Mouse (Mus musculus) right cerebral cortex, postnatal 10 days (tissue): ENCODE results near the gene Trpm7.
A peak's percentile ranks its signal among the peaks of the same experiment; 100 is the strongest.
"Not testable (repeated sequence)": the region's sequence is repeated elsewhere in the genome, so short reads cannot be mapped to it uniquely, and the experiment has no call there.

Experiments used
- DNase-seq, 2 experiments: peaks; one replicate each; pipeline ENCODE4 v3.0.0; 2021; ENCODE audit warnings: low spot score in 2 of 2

The Trpm7 gene

DNA sequence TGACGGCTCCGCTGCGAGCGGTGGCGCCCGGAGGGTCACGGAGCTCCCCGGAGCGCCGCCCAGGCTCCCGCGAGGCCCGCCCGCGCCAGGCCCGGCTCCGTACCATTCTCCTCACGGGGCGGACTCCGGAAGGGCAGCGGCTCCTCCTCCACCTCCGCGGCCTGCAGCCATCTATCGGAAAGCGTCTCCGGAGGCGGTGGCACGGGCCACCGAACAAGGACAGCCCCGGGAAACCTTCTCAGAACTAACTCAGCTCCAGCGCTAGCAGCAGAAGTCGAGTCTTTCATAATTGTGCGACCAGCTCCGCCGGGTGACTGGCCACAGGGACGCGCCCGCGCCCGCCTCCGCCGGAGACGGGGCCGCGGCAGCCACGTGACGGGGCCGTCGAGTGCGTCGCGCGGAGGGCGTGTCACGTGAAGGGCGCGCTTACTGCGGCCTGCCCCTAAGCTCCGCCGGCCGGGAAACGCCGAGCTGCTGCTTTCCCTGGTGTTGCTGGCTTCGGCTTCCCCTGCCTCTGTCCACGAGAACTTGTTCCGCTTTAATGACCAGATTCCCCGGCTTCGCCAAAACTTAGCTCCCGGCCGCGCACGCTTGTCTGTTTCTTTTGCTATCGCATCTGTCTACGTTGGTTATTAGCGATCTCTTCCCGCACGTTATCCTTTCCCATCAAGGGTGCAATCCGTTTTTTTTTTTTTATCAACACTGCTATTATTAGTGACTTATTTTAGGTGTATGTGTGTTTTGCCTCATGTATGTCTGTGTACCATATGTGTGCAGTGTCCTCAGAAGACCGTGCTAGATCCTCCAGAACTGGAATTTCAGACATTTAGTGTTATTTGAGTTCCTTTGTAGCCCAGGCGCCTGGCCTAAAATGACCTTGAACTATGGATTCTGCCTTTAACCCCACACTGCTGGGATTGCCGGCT, at the start of gene Trpm7:
Trpm7 (minus strand) TSS at position 360 of the 926 bp plus-strand sequence.
- peak; percentile 95 for DNase-seq

DNA sequence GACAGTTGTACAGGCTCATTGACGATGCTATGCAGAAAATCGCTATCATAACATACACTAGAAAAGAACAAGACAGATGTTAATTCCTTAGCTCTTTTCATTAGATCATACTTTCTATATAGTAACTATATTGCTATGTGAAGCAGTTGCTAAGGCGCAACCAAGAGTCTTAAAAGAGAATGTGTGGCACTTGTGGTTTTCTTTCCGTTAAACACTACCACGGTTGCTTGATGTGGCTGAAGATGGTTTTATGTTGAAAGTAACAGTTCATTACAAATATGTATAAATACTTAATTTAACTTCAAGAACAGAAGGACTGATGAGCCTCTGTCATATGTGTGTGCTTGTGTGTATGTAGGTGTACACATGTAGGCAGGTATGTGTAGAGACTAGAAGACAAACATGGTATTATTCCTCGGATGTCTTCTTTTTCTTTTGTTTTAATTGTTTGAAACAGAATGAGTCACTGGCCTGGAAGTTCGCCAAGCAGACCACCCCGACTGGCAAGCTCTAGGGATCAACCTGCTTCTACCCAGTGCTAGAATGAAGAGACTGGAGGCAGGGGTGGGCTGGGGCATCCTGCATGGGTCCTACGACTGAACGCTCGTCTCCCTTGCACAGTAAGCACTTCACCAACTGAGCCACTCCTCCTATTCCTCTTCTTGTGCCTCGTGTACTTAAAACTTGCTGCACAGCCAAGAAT, 44.5 kb upstream of the Trpm7 start:
- DNase-seq: no peak

DNA sequence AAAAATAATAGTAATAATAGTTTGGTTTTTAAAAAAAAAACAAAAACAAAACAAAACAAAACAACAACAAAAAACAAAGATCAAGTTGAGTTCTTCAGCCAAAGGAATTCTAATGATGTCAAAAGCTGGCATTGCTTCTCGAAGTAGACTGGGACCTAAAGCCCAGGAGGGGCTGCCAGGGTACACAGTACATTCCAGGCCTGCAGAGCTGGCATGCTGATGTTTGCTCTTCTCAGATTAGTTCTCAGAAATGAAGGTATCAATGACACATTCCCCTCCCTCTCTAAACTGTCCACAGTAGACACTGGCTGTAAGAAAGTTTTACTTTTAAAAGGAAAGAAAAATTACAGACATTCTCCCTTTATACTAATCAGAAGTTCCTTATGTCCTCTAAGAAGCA, 40.2 kb upstream of the Trpm7 start:
- no peak for DNase-seq

DNA sequence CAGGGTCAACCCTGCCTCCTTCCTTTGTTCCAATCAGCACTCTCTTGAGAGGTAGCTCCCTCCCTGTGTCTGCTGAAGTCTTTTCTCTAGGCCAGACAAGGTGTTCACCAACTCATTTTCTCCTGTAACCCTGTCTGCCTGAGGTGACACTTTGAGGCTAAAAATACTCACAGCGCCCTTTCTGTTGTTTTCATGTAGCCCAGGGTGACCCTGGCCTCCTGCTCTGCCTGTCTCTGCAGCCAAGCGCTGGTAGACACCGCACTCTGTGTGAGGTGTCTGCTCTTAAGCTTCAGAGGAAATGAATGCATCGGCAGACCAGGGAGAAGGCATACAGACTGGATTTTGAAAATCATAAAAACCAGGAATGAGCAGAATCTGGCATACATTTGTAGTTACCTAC, 38.1 kb upstream of the Trpm7 start:
- DNase-seq: no peak

- no peak for DNase-seq
These were observed 28.1 kb upstream of the Trpm7 start for GRCm38 (mm10) chr2:126904162-126904561.

GRCm38 (mm10) chr2:126897511-126897910, 21.5 kb upstream of the Trpm7 start:
- no peak for DNase-seq

DNA sequence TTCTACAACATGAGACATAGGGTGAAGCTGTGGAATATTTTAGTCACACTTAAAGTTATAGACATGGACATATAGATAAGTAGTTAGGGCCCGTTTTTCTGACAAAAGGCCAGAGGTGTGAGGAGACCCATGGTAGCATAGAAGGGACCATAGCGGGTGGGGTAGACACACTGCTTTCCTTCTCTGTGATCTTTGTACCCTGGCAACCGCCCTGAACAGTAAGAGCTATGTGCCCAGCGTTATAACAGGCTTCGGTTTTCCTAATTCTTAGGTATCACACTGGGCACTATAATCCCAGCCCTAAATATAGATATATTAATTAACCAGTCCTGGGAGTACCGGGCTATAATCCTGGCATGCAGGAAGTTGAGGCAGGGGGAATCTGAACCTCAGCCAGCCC, 20.9 kb upstream of the Trpm7 start:
- no peak for DNase-seq

- no peak for DNase-seq
These were observed 18.2 kb upstream of the Trpm7 start for GRCm38 (mm10) chr2:126894245-126894644.

GRCm38 (mm10) chr2:126892316-126892715, 16.3 kb upstream of the Trpm7 start:
- no peak for DNase-seq

DNA sequence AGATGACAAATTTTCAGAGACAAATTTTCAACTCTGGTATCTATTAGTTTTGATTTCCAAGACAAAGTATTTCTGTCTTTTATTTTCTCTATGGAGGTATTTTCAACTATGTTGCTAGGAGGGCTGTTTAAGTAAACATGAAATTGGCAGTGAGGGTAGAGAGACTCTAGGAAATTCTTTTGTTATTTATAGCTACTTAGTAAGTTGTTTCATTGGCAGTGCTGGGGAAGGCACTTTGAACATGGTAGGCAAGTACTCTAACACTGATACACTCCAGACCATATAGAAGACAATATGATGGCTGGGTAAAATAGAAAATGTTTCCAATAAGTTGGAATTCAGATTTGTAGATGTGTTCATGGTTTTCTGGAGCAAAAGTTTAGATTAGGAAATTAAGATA, 15.7 kb upstream of the Trpm7 start:
- no peak for DNase-seq

GRCm38 (mm10) chr2:126887141-126887540, 11.1 kb upstream of the Trpm7 start:
- no peak for DNase-seq

GRCm38 (mm10) chr2:126885871-126886270, 9.8 kb upstream of the Trpm7 start:
- no peak for DNase-seq

DNA sequence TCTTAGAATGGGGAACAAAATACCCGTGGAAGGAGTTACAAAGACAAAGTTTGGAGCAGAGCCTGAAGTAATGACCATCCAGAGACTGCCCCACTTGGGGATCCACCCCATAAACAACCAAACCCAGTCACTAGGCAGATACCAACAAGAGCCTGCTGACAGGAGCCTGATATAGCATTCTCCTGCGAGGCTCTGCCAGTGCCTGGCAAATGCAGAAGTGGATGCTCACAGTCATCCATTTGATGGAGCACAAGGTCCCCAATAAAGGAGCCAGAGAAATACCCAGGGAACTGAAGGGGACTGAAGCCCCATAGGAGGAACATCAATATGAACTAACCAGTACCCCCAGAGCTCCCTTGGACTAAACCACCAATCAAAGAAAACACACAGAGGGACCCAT, 6.7 kb upstream of the Trpm7 start:
- not testable (repeated sequence) for DNase-seq

GRCm38 (mm10) chr2:126877991-126878390, 2.0 kb upstream of the Trpm7 start:
- no peak for DNase-seq

DNA sequence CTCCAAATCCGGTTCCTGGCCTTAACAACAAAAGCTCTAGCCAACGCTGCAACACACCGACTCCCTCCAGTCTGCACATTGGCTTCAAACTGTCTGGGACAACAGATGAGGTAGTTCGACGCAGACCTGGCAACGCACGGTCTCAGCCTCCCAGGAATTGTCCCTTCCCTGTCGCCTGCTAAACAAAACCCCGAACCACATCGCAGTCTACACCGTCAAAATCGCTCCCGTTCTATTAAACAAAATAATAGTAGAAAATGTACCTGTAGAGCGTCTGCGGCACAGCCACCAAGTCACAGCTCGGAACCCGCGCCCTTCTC, 554 bp downstream of the Trpm7 start:
- DNase-seq: peak; percentile 55 to 57

GRCm38 (mm10) chr2:126874809-126875515, 1.1 kb downstream of the Trpm7 start:
- no peak for DNase-seq

- DNase-seq: no peak
These were observed 9.7 kb downstream of the Trpm7 start for GRCm38 (mm10) chr2:126866301-126866700.

DNA sequence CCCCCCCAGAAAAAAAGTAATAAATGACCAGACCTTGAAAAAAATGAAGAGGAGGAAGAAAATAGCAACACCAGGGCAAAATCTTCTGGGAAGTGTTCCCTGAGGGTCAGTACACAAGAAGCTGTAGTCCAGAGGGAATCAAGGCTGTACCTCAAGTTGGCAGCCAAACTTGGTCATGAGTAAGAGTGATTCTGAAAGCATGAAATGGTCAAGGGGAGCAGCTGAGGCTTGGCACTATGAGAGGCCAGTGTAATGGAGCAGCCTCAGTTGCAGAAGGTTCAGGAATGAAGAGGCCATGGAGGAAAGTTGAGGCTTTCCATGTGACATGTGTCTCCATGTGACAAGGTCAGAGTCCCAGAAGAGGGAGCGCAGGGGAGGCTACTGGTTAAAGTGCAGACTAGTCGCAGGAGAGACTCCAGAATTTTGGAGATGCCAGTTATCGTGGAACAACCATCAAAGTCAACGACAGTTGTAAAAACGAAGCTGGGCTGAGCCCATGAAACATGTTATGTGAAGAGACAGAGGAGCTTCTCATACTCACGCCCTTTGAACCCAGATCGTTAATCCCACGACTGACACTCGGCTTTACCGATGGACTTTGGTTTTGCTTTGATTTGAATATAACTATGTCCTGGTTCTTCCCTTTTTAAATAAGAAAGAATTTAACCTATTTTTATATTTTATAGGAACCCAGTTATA, 10.4 kb downstream of the Trpm7 start:
- no peak for DNase-seq

DNA sequence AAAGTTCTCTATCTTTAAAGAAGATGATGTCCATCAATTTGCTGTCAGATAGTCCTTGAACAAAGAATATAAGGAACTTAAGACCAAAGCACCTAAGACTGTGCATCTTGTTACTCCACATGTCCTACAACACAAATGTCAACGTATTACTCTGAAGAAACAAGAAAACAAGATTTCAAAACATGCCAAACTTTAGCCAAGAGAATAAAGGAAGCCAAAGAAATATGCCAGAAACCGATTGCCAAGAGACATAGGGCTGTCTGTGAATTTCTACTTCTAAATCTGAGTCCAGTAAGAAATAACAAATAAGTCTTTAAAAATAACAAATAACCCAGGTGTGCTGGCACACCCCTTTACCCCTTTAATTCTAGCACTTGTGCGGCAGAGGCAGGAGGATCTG, 11.0 kb downstream of the Trpm7 start:
- no peak for DNase-seq

- DNase-seq: no peak
These were observed 31.3 kb downstream of the Trpm7 start for GRCm38 (mm10) chr2:126844751-126845150.

GRCm38 (mm10) chr2:126838848-126839247, 37.2 kb downstream of the Trpm7 start:
- no peak for DNase-seq

- DNase-seq: no peak
These were observed 58.6 kb downstream of the Trpm7 start for GRCm38 (mm10) chr2:126817414-126817813.
